Mouse (Mus musculus) midbrain, embryonic 10.5 days (tissue): ENCODE measurements around the gene Dync1i2. TPM values are rescaled to one million over a fixed set of nuclear protein-coding genes. Genes with fewer than 3 reads are reported as not detected.
A peak's percentile ranks its signal among the peaks of the same experiment; 100 is the strongest.

Source experiments
- DNase-seq: peaks from one replicate; pipeline ENCODE4 v3.0.0-alpha.2; 2017; ENCODE audit warnings: low spot score
- H3K27ac ChIP-seq: fragments of 300-500 bp; sonication (generic); replicated peaks from 2 replicates; pipeline ENCODE4 v1.5.1; 2016; ENCODE audit warnings: mild to moderate bottlenecking
- H3K27me3 ChIP-seq: fragments of 300-500 bp; sonication (generic); 2 replicates; pipeline ENCODE4 v1.6.1; 2016; ENCODE audit warnings: low read depth, mild to moderate bottlenecking; ENCODE audit not compliant: poor library complexity, severe bottlenecking
- H3K36me3 ChIP-seq: fragments of 300-500 bp; sonication (generic); 2 replicates; pipeline ENCODE4 v1.6.1; 2016; ENCODE audit warnings: mild to moderate bottlenecking, moderate library complexity
- H3K4me1 ChIP-seq: fragments of 300-500 bp; sonication (generic); 2 replicates; pipeline ENCODE4 v1.6.1; 2016
- H3K4me3 ChIP-seq: fragments of 300-500 bp; sonication (generic); 2 replicates; pipeline ENCODE4 v1.5.1; 2016; ENCODE audit warnings: mild to moderate bottlenecking, moderate library complexity
- H3K9me3 ChIP-seq: fragments of 300-500 bp; sonication (generic); replicated peaks from 2 replicates; pipeline ENCODE4 v1.6.1; 2016; ENCODE audit warnings: mild to moderate bottlenecking
- WGBS: fragments of 180-500 bp; shearing (Covaris S2); methylation state at CpG from one replicate; pipeline ENCODE4 v1.1.7; 2016; 5-methylcytosine and 5-hydroxymethylcytosine counted together
- polyA plus RNA-seq: library from polyadenylated mRNA; unstranded; fragments of >200 nt; fragmentation: Nextera tagmentation; extraction: Ambion mirVana; gene quantifications from 2 replicates; pipeline ENCODE4 v1.2.1, GENCODE M21; 2016

Dync1i2 gene
- polyA plus RNA-seq, result 118 and 143 TPM in 2 replicates

DNA sequence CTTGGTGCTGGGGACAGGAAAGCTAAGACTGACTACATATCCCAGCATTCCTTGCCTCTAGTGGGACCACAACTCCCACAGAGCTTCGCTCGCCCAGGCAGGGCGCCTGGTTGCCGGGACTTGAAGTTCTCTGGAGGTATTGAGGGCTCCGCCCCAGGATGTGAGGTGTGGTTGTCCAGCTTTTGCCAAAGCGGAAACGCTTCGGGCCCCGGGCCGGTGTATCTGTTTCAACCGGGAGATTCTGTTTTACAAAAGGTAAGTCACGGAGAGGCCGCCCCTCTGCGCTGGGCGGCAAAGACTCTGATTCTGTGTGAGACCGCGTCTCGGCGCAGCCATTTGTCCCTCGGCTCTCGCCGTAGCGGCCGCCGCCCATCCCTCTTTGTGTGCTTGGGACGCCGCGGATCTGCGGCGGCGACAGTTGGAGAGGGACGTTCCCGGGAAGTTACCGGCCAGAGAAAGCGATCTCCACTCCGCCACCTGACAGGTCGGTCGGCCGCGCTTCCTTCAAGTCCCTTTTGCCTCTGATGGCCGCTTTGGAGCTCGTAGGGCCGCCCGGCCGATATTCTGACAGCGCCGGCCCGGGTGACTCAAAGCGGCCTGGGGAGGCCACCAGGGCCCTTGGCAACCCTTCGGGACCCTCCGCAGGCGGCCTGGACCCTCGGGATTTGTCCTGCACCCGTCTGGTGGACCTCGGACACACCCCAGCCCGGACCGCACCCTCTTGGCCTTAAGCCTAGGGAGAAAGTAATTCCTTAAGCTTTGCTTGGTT is at the start of gene Dync1i2:
TSS of gene Dync1i2 (plus strand) at position 116 of the 769 bp plus-strand sequence.
- peak within 1 kb of the TSS; percentile 81 for H3K4me3 ChIP-seq
- H3K27ac ChIP-seq, result peak within 1 kb of the TSS; percentile 94
- DNase-seq, result peak; percentile 92
- H3K9me3 ChIP-seq, result no peaks in the 10 kb centered on the region
- H3K27me3 ChIP-seq, result no peaks in the 10 kb centered on the region
- WGBS, result under 1% methylated on average over 57 of the region's 57 CpGs
- H3K36me3 ChIP-seq, result peaks cover 27% of the 10 kb centered on the region
- peaks cover 17% of the 10 kb centered on the region for H3K4me1 ChIP-seq

DNA sequence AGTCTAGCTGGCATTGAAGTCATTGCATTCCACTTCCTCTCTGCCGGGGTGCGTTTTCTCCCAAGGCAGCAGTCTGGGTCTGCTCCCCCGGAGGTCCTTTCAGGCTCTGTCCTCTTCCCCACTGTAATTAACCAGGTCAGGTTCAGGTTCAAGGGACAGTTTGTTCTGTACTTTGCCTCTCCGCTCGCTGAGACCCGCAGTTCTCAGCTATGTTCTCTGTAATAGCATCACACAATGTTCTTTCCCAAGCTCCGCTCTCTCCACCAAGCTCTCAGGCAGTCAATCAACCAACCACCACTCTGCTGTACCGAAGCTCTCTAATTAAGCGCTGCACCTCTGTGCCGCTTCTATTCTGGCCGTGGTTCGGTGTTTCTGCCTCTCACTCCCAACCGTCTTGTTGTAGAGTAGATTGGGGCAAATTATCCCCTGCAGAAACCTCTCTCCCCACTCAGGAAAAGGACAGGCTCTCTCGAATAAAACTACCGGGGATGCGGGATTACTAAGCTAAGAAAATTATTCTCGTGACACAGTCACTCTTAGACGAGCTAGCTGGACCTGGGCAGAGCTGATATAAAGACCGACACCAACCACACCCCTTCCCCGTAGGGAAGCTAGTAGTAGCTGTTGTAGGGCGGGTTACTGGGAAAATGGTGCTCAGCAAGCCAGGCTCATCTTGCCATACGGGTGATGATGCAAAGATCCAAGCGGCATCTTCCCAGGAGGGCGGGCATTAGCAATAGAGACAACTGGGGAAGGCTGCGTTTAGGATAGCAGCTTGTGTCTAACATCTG is 48.5 kb upstream of the Dync1i2 start:
- 87% methylated on average over 25 of the region's 25 CpGs for WGBS
- H3K4me3 ChIP-seq, result no peak overlapping the region
- DNase-seq, result no peak
- H3K27me3 ChIP-seq, result no peaks in the 10 kb centered on the region
- no peak overlapping the region for H3K27ac ChIP-seq
- no peaks in the 10 kb centered on the region for H3K36me3 ChIP-seq
- H3K4me1 ChIP-seq, result peaks cover 5% of the 10 kb centered on the region; the same call in 1 of the 2 replicates
- no peaks in the 10 kb centered on the region for H3K9me3 ChIP-seq

DNA sequence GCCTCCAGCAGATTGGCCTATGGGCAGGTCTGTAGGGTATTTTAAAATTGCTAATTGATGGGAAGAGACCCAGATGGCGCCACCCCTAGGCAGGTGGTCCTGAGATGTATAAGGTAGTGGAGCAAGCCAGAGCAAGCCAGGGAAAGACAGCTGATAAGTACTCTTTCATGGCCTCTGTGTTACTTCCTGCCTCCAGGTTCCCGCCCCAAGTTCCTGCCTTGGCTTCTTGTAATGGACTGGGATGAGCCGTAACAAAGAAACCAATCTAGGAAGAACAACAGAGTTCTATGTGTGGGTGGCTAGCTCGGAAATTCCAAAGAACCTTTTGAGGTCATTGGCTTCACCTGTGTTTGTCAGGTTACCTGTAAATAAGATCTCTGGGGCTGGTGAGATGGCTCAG is 44.3 kb upstream of the Dync1i2 start:
- 85% methylated on average over 4 of the region's 4 CpGs for WGBS
- no peak overlapping the region for H3K27ac ChIP-seq
- peaks cover 16% of the 10 kb centered on the region for H3K4me1 ChIP-seq
- no peaks in the 10 kb centered on the region for H3K9me3 ChIP-seq
- no peak overlapping the region for H3K4me3 ChIP-seq
- DNase-seq, result no peak
- H3K36me3 ChIP-seq, result no peaks in the 10 kb centered on the region
- H3K27me3 ChIP-seq, result no peaks in the 10 kb centered on the region

DNA sequence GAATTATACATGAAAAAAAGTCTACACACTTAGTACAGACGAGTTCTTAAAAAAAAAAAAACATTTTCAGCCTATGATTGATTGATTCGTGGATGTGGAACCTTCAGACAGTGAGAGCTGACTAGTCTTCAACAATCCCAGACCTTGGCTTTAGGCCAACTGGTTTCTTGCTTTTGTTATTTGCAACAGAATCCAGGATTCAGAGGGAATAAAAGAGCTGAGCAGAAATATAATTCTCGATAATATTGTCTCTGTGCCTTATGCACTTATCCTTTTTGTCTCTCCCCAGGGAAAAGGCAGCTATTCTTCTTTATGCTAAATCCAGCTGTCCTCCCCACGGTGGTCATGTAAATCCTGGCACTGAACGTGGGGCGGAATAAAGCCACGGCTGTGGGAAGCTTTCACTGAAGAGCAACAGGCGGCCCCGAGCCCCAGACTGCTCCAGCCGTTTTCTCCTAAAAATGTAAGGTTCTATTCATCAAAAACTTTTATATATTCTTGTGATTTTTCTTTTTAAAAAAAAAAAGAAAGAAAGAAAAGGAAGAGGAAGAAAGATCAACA is 43.0 kb upstream of the Dync1i2 start:
- Histone ChIP-seq H3K9me3 (no peaks in the 10 kb centered on the region), H3K4me1 (peaks cover 16% of the 10 kb centered on the region), H3K36me3 (no peaks in the 10 kb centered on the region), H3K4me3 (no peak overlapping the region), H3K27ac (no peak overlapping the region), H3K27me3 (no peaks in the 10 kb centered on the region)
- 61% methylated on average over 10 of the region's 10 CpGs for WGBS
- no peak for DNase-seq

DNA sequence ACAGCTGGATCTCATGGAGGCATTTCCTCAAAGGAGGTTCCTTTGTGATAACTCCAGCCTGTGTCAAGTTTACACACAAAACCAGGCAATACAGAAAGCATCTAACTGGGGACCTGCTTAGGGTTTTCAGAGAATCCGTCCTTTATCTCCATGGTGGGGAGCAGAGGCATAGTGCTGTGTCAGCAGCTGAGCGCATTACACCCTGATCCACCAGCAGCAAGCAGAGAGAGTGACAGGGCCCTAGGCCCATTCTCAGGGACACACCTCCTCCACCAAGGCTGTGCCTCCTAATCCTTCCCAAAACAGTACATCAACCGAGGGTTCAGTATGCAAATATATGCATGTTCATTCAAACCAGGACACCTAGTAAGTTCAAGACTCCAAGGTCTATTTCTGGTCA is 38.5 kb upstream of the Dync1i2 start:
- WGBS, result 61% methylated on average over 3 of the region's 3 CpGs
- Histone ChIP-seq H3K4me3 (no peak overlapping the region), H3K36me3 (no peaks in the 10 kb centered on the region), H3K27me3 (no peaks in the 10 kb centered on the region), H3K9me3 (no peaks in the 10 kb centered on the region), H3K4me1 (peaks cover 16% of the 10 kb centered on the region), H3K27ac (no peak overlapping the region)
- DNase-seq, result no peak

DNA sequence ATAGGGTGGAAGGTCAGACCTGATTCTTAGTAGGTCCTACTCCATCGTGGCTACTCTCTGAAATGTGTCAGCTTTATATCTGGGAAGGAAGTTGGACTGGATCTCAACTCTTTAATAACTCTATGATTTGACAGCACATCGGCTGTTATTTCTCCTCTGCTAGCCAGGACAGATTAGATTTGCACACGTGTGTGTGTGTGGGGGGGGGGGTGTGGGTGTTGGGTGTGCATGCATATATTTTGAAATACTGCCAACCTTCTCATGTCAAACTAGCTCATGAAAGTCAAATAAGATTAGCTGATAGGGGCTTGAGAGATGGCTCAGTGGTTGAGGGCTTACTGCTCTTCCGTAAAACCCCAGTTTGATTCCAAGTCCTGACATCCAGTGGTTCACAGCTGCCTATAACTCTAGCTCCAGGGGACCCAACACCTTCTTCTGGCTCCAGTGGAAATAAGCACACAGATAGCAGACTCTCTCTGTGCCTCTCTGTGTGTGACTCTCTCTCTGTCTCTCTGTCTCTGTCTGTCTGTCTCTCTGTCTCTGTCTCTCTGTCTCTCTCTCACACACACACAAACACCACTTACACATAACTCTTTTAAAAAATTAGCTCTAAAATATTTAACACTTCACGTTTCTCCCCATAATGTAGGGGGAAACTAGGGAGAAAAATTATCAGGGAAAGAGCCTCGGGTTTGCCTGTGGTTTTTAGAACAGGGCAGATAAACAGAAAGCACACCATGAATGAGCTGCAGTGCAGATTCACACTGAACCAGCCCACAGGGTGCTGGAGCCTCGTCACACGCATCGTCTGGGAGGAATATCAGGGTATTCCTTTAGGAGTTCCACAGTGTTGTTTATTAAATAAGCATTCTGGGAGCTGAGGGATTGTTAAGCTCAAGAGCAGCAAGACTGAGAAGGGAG is 34.9 kb upstream of the Dync1i2 start:
- DNase-seq, result no peak
- H3K27me3 ChIP-seq, result no peaks in the 10 kb centered on the region

DNA sequence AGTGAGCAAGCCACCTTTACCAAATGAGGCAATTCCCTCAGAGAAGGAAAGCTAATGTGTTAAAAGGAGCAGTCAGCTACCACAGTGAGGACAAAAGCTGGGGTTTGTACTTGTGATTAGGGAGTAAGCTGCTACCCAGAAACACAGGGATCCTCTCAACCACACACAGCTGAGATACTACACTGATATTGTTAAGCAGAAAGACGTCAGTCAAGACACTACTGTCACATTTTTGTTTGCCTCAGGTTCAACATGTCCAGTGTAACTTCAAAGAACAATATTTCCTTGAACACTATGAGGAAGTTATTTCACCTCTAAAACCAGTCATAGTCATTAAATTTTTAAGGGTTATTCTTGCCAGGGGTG is 34.3 kb upstream of the Dync1i2 start:
- Histone ChIP-seq H3K27ac (no peak overlapping the region), H3K4me3 (no peak overlapping the region), H3K4me1 (no peaks in the 10 kb centered on the region; the same call in 1 of the 2 replicates), H3K9me3 (no peaks in the 10 kb centered on the region), H3K36me3 (no peaks in the 10 kb centered on the region), H3K27me3 (no peaks in the 10 kb centered on the region)
- 63% methylated on average over 1 of the region's 1 CpGs for WGBS
- DNase-seq, result no peak

More for the DNA sequence above, 34.9 kb upstream of the Dync1i2 start:
- WGBS, result 79% methylated on average over 9 of the region's 9 CpGs
- Histone ChIP-seq H3K4me3 (no peak overlapping the region), H3K4me1 (no peaks in the 10 kb centered on the region; the same call in 1 of the 2 replicates), H3K9me3 (no peaks in the 10 kb centered on the region), H3K27ac (no peak overlapping the region), H3K36me3 (no peaks in the 10 kb centered on the region)

DNA sequence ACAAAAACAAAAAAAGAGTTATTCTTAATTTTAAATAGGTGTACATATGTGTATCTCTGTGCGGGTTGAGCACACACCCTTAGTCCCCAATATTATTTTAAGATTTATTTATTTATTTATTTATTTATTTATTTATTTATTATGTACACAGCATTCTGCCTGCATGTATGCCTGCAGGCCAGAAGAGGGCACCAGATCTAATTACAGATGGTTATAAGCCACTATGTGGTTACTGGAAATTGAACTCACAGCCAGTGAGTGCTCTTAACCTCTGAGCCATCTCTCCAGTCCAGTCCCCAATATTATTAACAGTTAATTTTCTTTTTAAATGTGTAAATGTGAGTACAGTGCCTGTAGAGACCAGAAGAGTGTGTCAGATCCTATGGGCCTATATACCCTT is 33.7 kb upstream of the Dync1i2 start:
- no peak for DNase-seq
- Histone ChIP-seq H3K36me3 (no peaks in the 10 kb centered on the region), H3K4me1 (no peaks in the 10 kb centered on the region; the same call in 1 of the 2 replicates), H3K9me3 (no peaks in the 10 kb centered on the region), H3K27me3 (no peaks in the 10 kb centered on the region), H3K27ac (no peak overlapping the region), H3K4me3 (no peak overlapping the region)
- WGBS, result 92% methylated on average over 1 of the region's 1 CpGs

DNA sequence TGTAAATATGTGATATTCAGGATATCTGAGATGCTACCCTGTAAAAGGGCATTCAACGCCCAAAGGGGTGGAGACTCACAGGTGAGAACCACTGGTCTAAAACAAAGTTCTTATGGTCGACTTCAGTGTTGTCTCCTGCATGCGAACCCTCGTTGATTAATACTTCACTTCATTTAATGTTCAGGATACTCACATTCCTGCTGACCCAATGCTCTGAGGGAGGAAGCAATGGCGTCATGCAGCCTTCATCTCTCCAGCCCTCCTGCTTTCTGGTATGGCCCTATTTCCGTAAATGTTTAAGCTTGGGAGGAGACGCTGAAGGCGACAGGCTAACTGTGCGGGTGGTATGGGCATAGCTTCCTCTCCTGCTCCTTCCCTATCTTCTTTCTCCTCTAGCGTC is 31.8 kb upstream of the Dync1i2 start:
- no peak overlapping the region for H3K4me3 ChIP-seq
- 93% methylated on average over 10 of the region's 10 CpGs for WGBS
- DNase-seq, result no peak
- no peaks in the 10 kb centered on the region for H3K27me3 ChIP-seq
- no peak overlapping the region for H3K27ac ChIP-seq
- H3K9me3 ChIP-seq, result no peaks in the 10 kb centered on the region
- no peaks in the 10 kb centered on the region for H3K36me3 ChIP-seq
- no peaks in the 10 kb centered on the region for H3K4me1 ChIP-seq

DNA sequence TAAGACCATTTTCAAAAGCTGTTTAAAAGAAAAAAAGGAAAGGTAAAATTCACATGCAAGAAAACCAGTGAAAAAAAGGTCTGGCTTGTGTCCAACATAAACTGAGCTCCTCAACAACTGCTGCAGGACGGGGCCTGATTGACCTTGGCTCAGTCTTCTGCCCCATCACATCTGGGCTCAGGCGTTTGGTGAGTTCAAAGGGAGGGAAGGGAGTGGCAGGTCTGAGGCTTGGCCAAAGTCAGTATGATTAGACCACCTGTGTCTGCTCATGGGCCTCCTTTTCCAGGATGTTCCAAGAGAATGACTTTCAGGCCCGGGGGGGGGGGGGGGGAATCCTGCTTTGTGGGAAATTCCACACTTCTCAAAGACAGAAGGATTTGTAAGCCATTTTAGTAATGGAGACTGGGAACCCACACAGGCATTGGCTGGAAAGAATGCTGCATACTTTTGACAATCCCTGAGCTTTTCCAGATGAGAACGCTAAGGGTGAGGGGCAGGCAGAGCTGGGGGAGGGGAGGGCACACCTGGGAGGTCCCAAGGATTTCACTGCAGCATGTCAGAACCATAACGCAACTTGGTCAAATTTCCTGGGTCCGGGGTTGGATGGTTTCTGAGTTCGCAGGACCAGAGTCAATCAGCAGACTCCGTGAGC is 30.8 kb upstream of the Dync1i2 start:
- 69% methylated on average over 8 of the region's 8 CpGs for WGBS
- H3K4me1 ChIP-seq, result no peaks in the 10 kb centered on the region
- H3K27ac ChIP-seq, result no peak overlapping the region
- H3K27me3 ChIP-seq, result no peaks in the 10 kb centered on the region
- no peaks in the 10 kb centered on the region for H3K36me3 ChIP-seq
- H3K4me3 ChIP-seq, result no peak overlapping the region
- H3K9me3 ChIP-seq, result no peaks in the 10 kb centered on the region
- DNase-seq, result no peak

DNA sequence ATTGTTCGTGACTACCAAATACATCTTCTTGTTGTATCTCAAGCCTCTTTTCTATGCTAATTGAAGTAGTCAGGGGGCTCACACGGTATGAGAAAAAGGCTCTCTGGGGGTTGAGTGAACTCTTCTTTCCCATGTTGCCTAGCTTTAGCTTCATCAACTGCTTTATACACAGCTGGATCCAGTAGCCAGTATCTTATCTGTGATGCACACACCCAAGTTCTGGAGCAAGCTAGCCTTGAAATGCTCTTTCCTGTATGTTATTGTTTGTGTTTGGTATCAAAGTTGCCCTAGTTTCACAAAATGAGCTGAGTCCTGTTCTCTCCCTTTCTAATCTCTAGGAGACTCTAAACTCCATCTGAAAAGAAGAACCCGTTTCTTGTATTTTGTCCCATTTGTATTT is 23.6 kb upstream of the Dync1i2 start:
- 73% methylated on average over 3 of the region's 3 CpGs for WGBS
- no peaks in the 10 kb centered on the region for H3K9me3 ChIP-seq
- no peak for DNase-seq
- peaks cover 6% of the 10 kb centered on the region; the same call in 1 of the 2 replicates for H3K27me3 ChIP-seq
- H3K36me3 ChIP-seq, result no peaks in the 10 kb centered on the region
- H3K4me1 ChIP-seq, result peaks cover 25% of the 10 kb centered on the region
- no peak overlapping the region for H3K27ac ChIP-seq
- no peak overlapping the region for H3K4me3 ChIP-seq

DNA sequence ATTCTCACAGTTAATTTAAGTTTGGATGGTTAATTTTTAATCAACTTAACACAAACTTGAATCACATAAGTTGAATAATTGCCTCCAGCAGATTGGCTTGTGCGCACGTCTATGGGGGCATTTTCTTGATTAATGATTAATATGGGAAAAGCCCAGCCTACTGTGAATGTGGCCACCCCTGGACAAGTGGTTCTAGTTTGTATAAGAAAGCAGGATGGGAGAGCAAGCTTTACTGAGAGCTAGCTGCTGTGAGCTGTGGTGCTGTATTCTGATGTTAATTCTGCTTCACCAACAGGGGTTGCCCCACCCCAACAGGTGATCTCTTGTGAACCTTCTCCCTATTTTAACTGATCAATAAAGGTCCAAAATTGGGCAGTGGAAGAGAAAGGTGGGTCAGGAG is 22.6 kb upstream of the Dync1i2 start:
- no peak for DNase-seq
- Histone ChIP-seq H3K27me3 (peaks cover 10% of the 10 kb centered on the region; the same call in 1 of the 2 replicates), H3K4me1 (peaks cover 25% of the 10 kb centered on the region), H3K9me3 (no peaks in the 10 kb centered on the region), H3K36me3 (no peaks in the 10 kb centered on the region), H3K27ac (no peak overlapping the region), H3K4me3 (no peak overlapping the region)
- 61% methylated on average over 2 of the region's 2 CpGs for WGBS
